11 mouse cellular contexts compared by ENCODE assay signal in the genomic region with DNA sequence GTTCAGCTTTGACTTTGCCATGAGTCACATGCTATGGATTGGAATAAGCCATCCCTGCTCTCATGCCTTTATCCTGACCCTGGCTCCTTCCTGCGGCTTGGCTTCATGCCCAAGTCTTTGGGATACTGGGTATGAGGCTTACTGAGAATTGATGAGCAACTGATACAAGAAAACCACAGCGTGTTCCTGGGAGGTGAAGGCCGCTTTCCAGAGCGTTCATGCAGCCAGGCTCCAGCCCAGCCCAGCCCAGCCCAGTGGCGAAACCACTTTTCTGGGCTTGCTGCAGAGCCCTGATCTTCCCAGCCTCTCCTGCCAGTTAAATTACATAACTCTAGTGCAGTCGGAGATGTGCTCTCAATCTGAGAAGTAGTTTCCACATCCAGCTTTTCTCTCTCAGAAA.
DNase-seq lines count a peak whose midpoint lies in the region; ATAC-seq lines count a peak whose summit lies in the region.
"Had no signal": no experiment of that assay in that cellular context is flagged by ENCODE, and none has a peak within 500 bp of the region (broad histone marks: within the 10 kb centered on the region; RNA-seq: fewer than 3 reads in every experiment).

No protein-coding gene starts in this region.

- H3K4me1 ChIP-seq in embryonic facial prominence, embryonic 14.5 days (ENCODE audit: control insufficient read depth, insufficient read depth, low read length), result no peaks in the 10 kb centered on the region
- H3K4me1 ChIP-seq in forebrain, embryonic 16.5 days (replicated peaks; ENCODE audit: control insufficient read depth, insufficient read depth, low read length), result no peaks in the 10 kb centered on the region
- H3K4me1 ChIP-seq in forebrain, embryonic 10.5 days, result no peaks in the 10 kb centered on the region
- H3K4me1 ChIP-seq: midbrain, embryonic 12.5 days had no signal

- H3K9ac ChIP-seq in embryonic facial prominence, embryonic 14.5 days (ENCODE audit: low read depth, low read length), result no peak overlapping the region
- no peak overlapping the region for H3K9ac ChIP-seq in forebrain, embryonic 16.5 days (replicated peaks; ENCODE audit: low read depth, low read length)
- H3K9ac ChIP-seq: liver, embryonic 13.5 days; midbrain, embryonic 12.5 days had no signal

- H3K27ac ChIP-seq in embryonic facial prominence, embryonic 14.5 days (replicated peaks; ENCODE audit: low read depth, low read length), result no peak overlapping the region
- H3K27ac ChIP-seq in forebrain, embryonic 16.5 days (ENCODE audit: low read length), result no peak overlapping the region
- H3K27ac ChIP-seq in forebrain, embryonic 10.5 days, result no peak overlapping the region
- H3K27ac ChIP-seq: liver, embryonic 13.5 days; midbrain, embryonic 12.5 days; stomach, postnatal 0 days had no signal

- H3K4me3 ChIP-seq in embryonic facial prominence, embryonic 14.5 days (ENCODE audit: low read depth, low read length), result no peak overlapping the region
- H3K4me3 ChIP-seq in forebrain, embryonic 16.5 days (replicated peaks; ENCODE audit: low read length), result no peak overlapping the region
- H3K4me3 ChIP-seq in forebrain, embryonic 10.5 days, result no peak overlapping the region
- H3K4me3 ChIP-seq: liver, embryonic 13.5 days; midbrain, embryonic 12.5 days had no signal

- H3K9me3 ChIP-seq in embryonic facial prominence, embryonic 14.5 days (ENCODE audit: control insufficient read depth, low read length), result no peaks in the 10 kb centered on the region
- no peaks in the 10 kb centered on the region for H3K9me3 ChIP-seq in forebrain, embryonic 16.5 days (ENCODE audit: control insufficient read depth, low read length)
- H3K9me3 ChIP-seq in forebrain, embryonic 10.5 days, result no peaks in the 10 kb centered on the region
- H3K9me3 ChIP-seq: liver, embryonic 13.5 days; midbrain, embryonic 12.5 days had no signal

- H3K27me3 ChIP-seq in embryonic facial prominence, embryonic 14.5 days (replicated peaks; ENCODE audit: control insufficient read depth, insufficient read depth, low read length), result no peaks in the 10 kb centered on the region
- no peaks in the 10 kb centered on the region for H3K27me3 ChIP-seq in forebrain, embryonic 16.5 days (replicated peaks; ENCODE audit: control insufficient read depth, insufficient read depth, low read length)
- no peaks in the 10 kb centered on the region for H3K27me3 ChIP-seq in forebrain, embryonic 10.5 days (ENCODE audit: poor library complexity, severe bottlenecking)
- H3K27me3 ChIP-seq: liver, embryonic 13.5 days; midbrain, embryonic 12.5 days had no signal

- no peak overlapping the region for H3K4me2 ChIP-seq in embryonic facial prominence, embryonic 14.5 days (ENCODE audit: low read depth, low read length)
- H3K4me2 ChIP-seq in forebrain, embryonic 16.5 days (ENCODE audit: low read length), result no peak overlapping the region
- H3K4me2 ChIP-seq: liver, embryonic 13.5 days; midbrain, embryonic 12.5 days had no signal

- peak; percentile 88 for ATAC-seq in cerebellum, adult (ENCODE audit: insufficient number of reproducible peaks, low FRiP score, low TSS enrichment)
- peak; percentile 60; the same call in 1 of the 2 replicates for ATAC-seq in embryonic facial prominence, embryonic 14.5 days (ENCODE audit: low read depth)
- no peak for ATAC-seq in forebrain, embryonic 16.5 days

- no peak for DNase-seq in cerebellum, postnatal 4 days (ENCODE audit: low spot score in 2 of 2)
- DNase-seq in ovary, postnatal 36 days (ENCODE audit: low spot score), result peak; percentile 26
- DNase-seq in ovary, postnatal 10 days (ENCODE audit: low spot score), result no peak
- DNase-seq in embryonic facial prominence, embryonic 14.5 days (ENCODE audit: low spot score), result peak; percentile 70
- peak; percentile 54 for DNase-seq in testis, postnatal 10 days (ENCODE audit: low spot score)
- DNase-seq in forebrain, embryonic 10.5 days (ENCODE audit: extremely low spot score, low spot score), result no peak
- DNase-seq: liver, embryonic 13.5 days had no signal

- WGBS in embryonic facial prominence, embryonic 14.5 days, result 71% methylated on average over 6 of the region's 6 CpGs
- WGBS in forebrain, embryonic 16.5 days, result 86% methylated on average over 6 of the region's 6 CpGs
- WGBS in forebrain, embryonic 10.5 days, result 96% methylated on average over 6 of the region's 6 CpGs

- no peaks in the 10 kb centered on the region for H3K36me3 ChIP-seq in embryonic facial prominence, embryonic 14.5 days (ENCODE audit: control insufficient read depth, insufficient read depth, low read length)
- H3K36me3 ChIP-seq in forebrain, embryonic 16.5 days (ENCODE audit: control insufficient read depth, insufficient read depth), result no peaks in the 10 kb centered on the region
- no peaks in the 10 kb centered on the region for H3K36me3 ChIP-seq in forebrain, embryonic 10.5 days (replicated peaks)
- H3K36me3 ChIP-seq: liver, embryonic 13.5 days; midbrain, embryonic 12.5 days had no signal

Comparison
In these comparisons a context has a peak if more than half of its experiments do, and no peak if none do; other contexts are left out.
1. DNase-seq: peak in ovary, postnatal 36 days (single experiment), embryonic facial prominence, embryonic 14.5 days (single experiment) and testis, postnatal 10 days (single experiment); none in cerebellum, postnatal 4 days (0 of 2), ovary, postnatal 10 days (single experiment) and forebrain, embryonic 10.5 days (single experiment).